Mouse (Mus musculus) midbrain, embryonic 10.5 days (tissue): ENCODE measurements around the gene Tmigd3. TPM values are rescaled to one million over a fixed set of nuclear protein-coding genes. Genes with fewer than 3 reads are reported as not detected.

Experiments used
- DNase-seq: peaks from one replicate; pipeline ENCODE4 v3.0.0-alpha.2; 2017; ENCODE audit warnings: low spot score
- H3K27ac ChIP-seq: fragments of 300-500 bp; sonication (generic); replicated peaks from 2 replicates; pipeline ENCODE4 v1.5.1; 2016; ENCODE audit warnings: mild to moderate bottlenecking
- H3K27me3 ChIP-seq: fragments of 300-500 bp; sonication (generic); 2 replicates; pipeline ENCODE4 v1.6.1; 2016; ENCODE audit warnings: low read depth, mild to moderate bottlenecking; ENCODE audit not compliant: poor library complexity, severe bottlenecking
- H3K36me3 ChIP-seq: fragments of 300-500 bp; sonication (generic); 2 replicates; pipeline ENCODE4 v1.6.1; 2016; ENCODE audit warnings: mild to moderate bottlenecking, moderate library complexity
- H3K4me1 ChIP-seq: fragments of 300-500 bp; sonication (generic); 2 replicates; pipeline ENCODE4 v1.6.1; 2016
- H3K4me3 ChIP-seq: fragments of 300-500 bp; sonication (generic); 2 replicates; pipeline ENCODE4 v1.5.1; 2016; ENCODE audit warnings: mild to moderate bottlenecking, moderate library complexity
- H3K9me3 ChIP-seq: fragments of 300-500 bp; sonication (generic); replicated peaks from 2 replicates; pipeline ENCODE4 v1.6.1; 2016; ENCODE audit warnings: mild to moderate bottlenecking
- WGBS: fragments of 180-500 bp; shearing (Covaris S2); methylation state at CpG from one replicate; pipeline ENCODE4 v1.1.7; 2016; 5-methylcytosine and 5-hydroxymethylcytosine counted together
- polyA plus RNA-seq: library from polyadenylated mRNA; unstranded; fragments of >200 nt; fragmentation: Nextera tagmentation; extraction: Ambion mirVana; gene quantifications from 2 replicates; pipeline ENCODE4 v1.2.1, GENCODE M21; 2016

Gene Tmigd3
- polyA plus RNA-seq, 1 experiment from 2014 or later: not detected

DNA sequence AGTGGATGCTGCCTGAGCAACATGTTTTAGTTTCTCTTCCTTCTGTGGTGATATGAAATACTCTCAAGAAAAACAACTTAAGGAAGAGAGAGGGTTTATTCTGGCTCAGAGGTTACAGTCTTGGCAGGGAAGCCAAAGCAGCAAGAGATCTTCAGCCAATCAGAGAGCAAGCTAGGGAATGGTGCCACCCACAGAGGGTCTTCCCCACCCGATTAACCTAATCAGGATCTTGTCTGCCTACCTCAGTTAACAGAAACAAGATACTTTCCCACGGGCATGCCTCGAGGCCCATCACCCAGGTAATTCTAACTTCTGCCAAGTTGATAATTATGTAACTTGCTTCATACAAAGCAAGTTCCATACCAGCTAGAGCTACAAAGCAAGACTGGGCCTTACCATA lies 9.7 kb downstream of the Tmigd3 start:
- no peaks in the 10 kb centered on the region for H3K27me3 ChIP-seq
- no peak for DNase-seq
- 86% methylated on average over 3 of the region's 3 CpGs for WGBS
- no peaks in the 10 kb centered on the region for H3K36me3 ChIP-seq
- no peaks in the 10 kb centered on the region for H3K4me1 ChIP-seq
- no peaks in the 10 kb centered on the region for H3K9me3 ChIP-seq
- no peak overlapping the region for H3K4me3 ChIP-seq
- H3K27ac ChIP-seq: no peak overlapping the region

DNA sequence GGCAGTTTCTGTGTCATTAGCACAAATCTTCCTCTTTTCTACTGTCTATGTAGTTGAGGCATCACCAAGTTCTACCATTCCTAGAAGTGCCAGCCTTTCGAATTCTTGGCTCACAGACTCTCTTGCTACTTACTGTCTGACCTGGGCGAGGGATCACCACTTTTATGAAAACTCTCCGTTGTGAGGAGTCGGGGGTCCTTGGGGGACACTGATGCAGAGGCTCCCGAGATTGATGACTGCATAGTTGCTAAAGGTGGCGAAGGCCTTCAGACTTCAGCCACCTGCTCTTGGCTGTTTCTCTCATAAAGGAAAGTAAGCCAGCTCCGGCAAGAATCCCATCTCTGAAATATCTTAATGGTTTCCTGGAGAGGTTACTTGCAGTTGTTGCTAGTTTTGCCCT lies 11.4 kb downstream of the Tmigd3 start:
- Histone ChIP-seq H3K9me3 (no peaks in the 10 kb centered on the region), H3K27me3 (no peaks in the 10 kb centered on the region), H3K36me3 (no peaks in the 10 kb centered on the region), H3K4me3 (no peak overlapping the region), H3K4me1 (no peaks in the 10 kb centered on the region), H3K27ac (no peak overlapping the region)
- DNase-seq: no peak
- WGBS: 89% methylated on average over 7 of the region's 7 CpGs

DNA sequence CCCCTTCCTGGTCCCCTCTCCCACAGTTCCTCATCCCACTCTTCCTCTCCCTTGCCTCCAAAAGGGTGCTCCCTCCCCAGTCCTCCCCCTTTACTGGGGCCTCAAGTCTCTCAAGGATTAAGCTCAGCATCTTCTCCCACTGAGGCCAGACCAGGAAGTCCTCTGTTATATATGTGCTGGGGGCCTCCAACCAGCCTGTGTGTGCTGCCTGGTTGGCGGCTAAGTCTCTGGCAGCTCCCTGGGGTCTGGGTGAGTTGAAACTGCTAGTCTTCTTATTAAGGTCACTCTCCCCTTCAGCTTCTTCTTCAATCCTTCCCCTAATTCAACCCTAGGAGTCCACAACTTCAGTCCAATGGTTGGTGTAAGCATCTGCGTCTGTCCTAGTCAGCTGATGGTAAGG lies 12.4 kb downstream of the Tmigd3 start:
- WGBS: 87% methylated on average over 2 of the region's 2 CpGs
- no peak for DNase-seq
- H3K27ac ChIP-seq: no peak overlapping the region
- H3K4me3 ChIP-seq: no peak overlapping the region
- H3K9me3 ChIP-seq: no peaks in the 10 kb centered on the region
- no peaks in the 10 kb centered on the region for H3K27me3 ChIP-seq
- H3K36me3 ChIP-seq: no peaks in the 10 kb centered on the region
- no peaks in the 10 kb centered on the region for H3K4me1 ChIP-seq

DNA sequence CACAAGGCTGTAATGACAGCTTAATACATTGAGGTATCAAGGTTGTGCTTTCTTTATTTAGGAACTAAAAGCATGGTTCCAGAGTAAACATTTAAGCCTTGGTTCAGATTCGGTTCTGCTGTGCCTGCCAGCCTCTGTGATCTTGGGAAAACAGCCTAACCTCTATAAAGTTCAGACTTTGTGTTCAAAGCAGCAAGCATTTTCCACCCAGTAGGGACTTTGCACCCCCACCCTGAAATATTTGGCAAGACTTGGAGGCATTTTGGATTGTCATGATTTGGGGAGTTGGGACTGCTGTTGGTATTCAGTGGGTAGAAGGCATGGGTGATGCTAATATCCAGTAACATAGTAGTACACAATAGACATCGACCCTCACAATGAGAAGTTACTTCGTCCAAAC lies 18.3 kb downstream of the Tmigd3 start:
- no peak for DNase-seq
- H3K27ac ChIP-seq: no peak overlapping the region
- WGBS: 76% methylated on average over 3 of the region's 3 CpGs

DNA sequence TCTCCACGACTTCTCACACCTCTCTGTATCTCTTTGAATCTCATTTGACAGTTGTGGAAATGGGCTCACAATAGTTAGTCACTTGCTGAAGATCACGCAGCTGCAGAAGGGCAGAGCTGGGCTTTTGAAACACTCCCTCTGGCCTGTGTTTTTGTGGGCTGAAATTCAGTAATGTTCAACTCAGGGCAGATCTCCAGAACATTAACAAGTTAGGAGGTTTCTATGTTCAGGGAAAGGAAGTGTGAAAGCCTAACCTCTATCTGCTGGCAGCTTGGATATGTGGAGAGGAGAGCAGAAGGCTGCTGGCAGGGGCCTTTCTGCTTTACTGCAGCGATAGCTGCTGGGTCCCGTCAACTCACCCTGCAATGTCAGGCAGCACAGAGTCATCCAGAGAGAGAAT lies 19.5 kb downstream of the Tmigd3 start:
- Histone ChIP-seq H3K36me3 (no peaks in the 10 kb centered on the region), H3K9me3 (no peaks in the 10 kb centered on the region), H3K4me3 (no peak overlapping the region), H3K27ac (no peak overlapping the region), H3K4me1 (no peaks in the 10 kb centered on the region), H3K27me3 (no peaks in the 10 kb centered on the region)
- DNase-seq: no peak
- 79% methylated on average over 4 of the region's 4 CpGs for WGBS

More for the DNA sequence above, 18.3 kb downstream of the Tmigd3 start:
- Histone ChIP-seq H3K9me3 (no peaks in the 10 kb centered on the region), H3K27me3 (no peaks in the 10 kb centered on the region), H3K4me3 (no peak overlapping the region), H3K36me3 (no peaks in the 10 kb centered on the region), H3K4me1 (no peaks in the 10 kb centered on the region)

DNA sequence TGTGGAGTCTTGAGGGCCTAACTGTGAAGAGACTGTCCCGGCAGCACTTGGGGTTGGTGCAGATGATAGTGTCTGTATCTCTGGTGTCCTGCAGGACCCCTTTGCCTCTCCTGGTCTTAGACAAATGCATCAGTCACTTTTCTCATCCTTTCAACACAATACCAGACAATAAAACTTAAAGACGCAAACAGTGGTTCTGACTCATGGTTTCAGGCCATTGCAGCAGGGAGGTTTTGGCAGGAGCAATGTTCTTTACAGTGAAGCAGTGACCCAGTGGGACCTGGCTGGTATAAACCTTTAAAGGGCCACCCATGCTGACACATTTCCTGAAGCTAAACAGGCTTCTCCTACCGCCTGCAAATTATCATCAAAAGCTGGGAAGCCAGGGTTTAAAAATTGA lies 20.4 kb downstream of the Tmigd3 start:
- Histone ChIP-seq H3K36me3 (no peaks in the 10 kb centered on the region), H3K27ac (no peak overlapping the region), H3K4me3 (no peak overlapping the region), H3K27me3 (no peaks in the 10 kb centered on the region), H3K4me1 (no peaks in the 10 kb centered on the region), H3K9me3 (no peaks in the 10 kb centered on the region)
- DNase-seq: no peak
- WGBS: 87% methylated on average over 3 of the region's 3 CpGs

DNA sequence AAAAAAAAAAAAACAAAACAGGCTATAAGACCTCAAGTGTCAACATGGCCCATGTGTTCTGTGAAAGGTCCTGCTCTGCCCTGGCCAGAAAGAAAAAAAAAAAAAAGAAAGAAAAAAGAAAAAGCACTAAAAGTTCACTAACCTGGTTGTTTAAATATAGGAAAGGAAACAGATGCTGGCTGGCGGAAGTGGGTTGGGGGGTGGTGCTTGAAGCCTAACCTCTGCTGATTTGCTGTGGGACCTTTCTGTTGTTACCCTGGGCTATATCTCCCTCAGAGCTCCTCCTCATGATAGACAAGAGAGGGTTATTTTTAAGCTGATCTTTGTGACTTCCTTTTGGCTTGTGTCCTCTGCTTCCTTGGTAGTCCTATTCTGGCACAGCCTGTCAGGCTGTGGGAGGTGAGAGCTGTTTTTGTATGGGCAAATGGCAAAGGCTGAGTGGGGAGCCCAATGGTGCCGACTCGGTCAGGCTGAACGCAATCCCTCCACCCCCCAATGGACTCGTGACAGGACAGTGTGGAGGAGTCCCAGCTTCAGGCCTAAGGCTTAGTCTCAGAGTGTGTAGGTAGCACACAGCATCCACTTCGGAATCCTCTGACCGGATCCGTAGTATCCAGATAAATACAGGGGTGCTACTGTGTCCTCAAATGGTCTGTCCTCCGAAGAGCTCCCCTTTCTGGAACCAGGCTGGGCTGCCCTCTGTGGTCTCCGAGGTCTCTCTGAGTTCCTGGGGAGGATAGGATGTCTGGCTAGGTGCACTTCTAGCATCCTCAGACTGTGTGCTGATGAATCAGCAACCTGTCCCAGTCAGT lies 21.3 kb downstream of the Tmigd3 start:
- no peaks in the 10 kb centered on the region for H3K27me3 ChIP-seq
- no peak overlapping the region for H3K27ac ChIP-seq
- no peak overlapping the region for H3K4me3 ChIP-seq
- H3K9me3 ChIP-seq: no peaks in the 10 kb centered on the region
- H3K36me3 ChIP-seq: no peaks in the 10 kb centered on the region
- WGBS: 83% methylated on average over 10 of the region's 10 CpGs
- no peak for DNase-seq
- H3K4me1 ChIP-seq: no peaks in the 10 kb centered on the region

DNA sequence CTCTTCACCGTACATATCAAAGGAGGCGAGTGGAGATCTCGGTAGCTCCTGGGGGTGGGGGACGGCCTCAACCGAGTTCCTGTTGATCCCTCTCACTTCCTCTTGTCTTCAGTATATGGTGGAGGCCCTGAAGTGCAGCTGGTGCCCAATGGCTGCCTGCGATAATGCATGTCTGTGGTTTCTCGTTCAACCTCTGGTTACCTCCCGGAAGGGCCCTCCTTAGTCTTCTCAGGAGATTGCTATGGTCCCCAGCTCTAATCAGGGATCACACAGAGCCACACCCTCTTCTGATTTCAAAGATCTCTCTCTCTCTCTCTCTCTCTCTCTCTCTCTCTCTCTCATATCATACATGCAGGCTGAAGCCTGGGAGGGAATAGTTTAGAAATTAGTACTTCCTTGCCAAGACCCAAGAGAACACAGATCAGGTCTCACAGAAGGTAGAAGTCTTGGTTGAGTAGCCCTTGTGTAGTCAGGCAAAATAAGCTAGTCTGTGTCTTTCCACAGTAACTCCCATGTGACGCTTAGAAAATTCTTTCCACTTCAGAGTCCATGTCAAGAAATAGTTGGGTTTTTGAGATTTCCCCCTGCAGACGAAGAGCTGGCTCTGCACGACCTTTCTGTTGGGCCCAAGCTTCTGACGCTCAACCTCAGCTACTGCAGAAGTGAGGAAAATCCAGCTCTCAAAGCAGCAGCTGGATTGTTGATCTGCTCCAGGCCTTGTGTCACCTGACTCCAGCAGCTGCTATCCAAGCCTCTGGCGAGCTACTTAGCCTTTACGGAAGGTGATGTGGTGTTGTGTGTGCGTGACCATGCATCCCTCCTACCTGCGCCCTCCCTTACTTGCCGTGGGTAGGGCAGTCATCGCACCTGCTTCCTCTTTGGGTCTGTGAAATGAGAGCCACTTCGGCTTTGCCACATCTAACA lies 22.1 kb downstream of the Tmigd3 start:
- Histone ChIP-seq H3K27me3 (no peaks in the 10 kb centered on the region), H3K4me3 (no peak overlapping the region), H3K4me1 (no peaks in the 10 kb centered on the region), H3K9me3 (no peaks in the 10 kb centered on the region), H3K36me3 (no peaks in the 10 kb centered on the region), H3K27ac (no peak overlapping the region)
- DNase-seq: no peak
- WGBS: 87% methylated on average over 19 of the region's 19 CpGs

DNA sequence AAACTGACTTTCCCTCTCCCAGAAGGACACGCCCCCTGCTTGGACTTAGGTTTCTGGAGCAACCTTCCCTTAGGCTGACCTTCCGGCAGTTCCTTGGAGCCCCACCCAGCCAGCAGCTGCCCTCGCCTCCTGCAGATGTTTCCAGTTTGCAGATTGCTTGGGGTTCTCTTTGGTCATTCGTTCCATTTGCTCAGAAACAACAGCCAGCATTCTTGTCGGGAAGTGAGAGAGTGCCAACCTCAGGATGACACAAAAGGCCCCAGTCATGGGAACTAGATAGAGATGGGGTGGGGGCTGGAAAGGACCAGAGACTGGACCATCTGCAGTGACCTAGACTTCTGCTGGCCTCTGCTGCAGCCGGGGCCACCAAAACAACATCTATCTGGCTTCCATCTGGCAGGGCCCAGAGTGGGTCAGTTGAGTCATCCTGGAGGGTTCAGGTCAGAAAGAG lies 23.3 kb downstream of the Tmigd3 start:
- Histone ChIP-seq H3K4me3 (no peak overlapping the region), H3K4me1 (no peaks in the 10 kb centered on the region), H3K27me3 (peaks cover 2% of the 10 kb centered on the region; the same call in 1 of the 2 replicates), H3K27ac (0 out of 2 replicates have a peak overlapping the region, but pooled peaks have one; percentile 13), H3K36me3 (no peaks in the 10 kb centered on the region), H3K9me3 (no peaks in the 10 kb centered on the region)
- DNase-seq: no peak
- WGBS: 71% methylated on average over 6 of the region's 6 CpGs

DNA sequence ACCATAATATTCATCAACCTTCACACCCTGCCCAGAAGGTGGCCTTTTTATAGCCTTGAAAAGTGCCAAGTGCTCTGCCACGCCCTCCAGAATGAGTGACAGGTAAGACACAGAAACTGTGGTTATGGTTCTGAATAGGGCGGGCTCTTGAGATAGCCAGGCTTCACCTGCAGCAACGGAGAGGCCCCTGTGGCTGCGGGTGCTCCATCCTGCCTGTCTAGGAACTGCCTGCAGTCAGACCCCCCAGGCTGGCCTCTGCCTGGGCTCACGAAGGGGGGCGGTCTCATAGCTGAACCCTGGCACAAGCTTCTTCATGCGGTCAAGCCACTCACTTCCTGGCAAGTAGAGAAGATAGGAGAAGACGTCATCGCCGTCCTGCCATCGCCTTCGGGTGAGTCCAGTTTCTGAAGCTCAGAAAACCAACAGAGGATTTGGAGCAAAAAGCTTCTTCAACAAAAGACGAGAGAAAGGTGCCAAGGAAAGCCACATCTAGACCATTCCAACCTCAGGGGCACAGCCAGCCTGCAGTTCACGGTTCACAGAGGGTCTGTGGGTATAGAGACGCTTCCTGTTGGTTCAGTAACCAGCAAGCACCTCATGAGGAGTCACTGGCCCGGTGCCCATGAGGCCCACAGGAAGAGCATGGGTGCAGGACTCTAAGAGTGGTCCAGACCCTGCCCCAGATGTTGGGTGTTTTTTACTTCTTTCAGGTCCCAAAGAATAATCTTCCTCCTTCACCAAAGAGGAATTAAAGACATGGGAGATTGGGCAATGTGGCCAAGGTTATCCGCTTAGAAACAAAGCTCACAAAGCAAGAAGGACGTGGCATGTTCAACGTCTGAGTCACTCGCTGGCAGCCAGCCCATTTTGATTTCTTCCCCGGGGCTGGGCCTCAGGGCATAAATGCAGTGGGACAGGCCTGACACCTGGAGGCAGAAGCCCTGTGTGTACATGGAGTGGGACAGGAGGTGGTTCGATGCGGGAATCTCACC lies 24.2 kb downstream of the Tmigd3 start:
- Histone ChIP-seq H3K9me3 (no peaks in the 10 kb centered on the region), H3K36me3 (no peaks in the 10 kb centered on the region), H3K4me3 (no peak overlapping the region), H3K27ac (no peak overlapping the region), H3K27me3 (peaks cover 5% of the 10 kb centered on the region; the same call in 1 of the 2 replicates), H3K4me1 (no peaks in the 10 kb centered on the region)
- WGBS: 90% methylated on average over 23 of the region's 23 CpGs
- DNase-seq: no peak

DNA sequence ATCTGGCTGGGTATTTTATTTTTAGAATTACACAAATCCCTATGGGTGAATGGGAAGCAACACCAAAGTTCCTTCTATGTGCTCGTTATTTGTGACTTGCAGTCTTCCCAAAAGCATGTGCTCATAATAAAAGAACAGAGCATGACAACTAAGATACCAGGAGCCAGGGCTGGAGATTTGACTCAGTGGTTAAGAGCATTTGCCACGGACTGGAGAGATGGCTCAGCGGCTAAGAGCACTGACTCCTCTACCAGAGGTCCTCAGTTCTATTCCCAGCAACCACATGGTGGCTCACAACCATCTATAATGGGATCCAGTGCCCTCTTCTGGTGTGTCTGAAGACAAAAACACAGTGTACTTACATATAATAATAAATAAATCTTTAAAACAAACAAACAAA lies 26.1 kb downstream of the Tmigd3 start:
- Histone ChIP-seq H3K27me3 (peaks cover 5% of the 10 kb centered on the region; the same call in 1 of the 2 replicates), H3K4me3 (no peak overlapping the region), H3K9me3 (no peaks in the 10 kb centered on the region), H3K36me3 (no peaks in the 10 kb centered on the region), H3K4me1 (no peaks in the 10 kb centered on the region), H3K27ac (no peak overlapping the region)
- no peak for DNase-seq
- 87% methylated on average over 3 of the region's 3 CpGs for WGBS

DNA sequence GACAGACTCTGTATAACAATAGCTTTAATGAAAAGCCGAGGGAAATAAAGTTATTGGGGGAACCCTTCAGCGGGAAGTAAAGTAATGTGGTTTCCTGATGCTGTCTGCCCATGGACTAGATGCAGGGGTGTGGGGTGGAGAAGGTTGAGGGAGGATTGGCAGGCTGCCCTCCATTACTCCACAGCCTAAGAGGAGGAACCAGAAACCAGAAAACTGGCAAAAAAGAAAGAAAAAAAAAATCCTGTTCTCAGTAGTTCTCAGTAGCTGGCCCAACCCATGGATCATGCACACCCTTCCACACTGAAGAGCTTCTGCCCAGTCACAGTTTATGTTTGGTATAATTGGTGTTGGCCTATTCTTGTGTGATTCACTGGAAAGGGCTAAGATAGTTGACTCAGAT lies 27.6 kb downstream of the Tmigd3 start:
- no peaks in the 10 kb centered on the region for H3K9me3 ChIP-seq
- no peak for DNase-seq
- 86% methylated on average over 2 of the region's 2 CpGs for WGBS
- no peaks in the 10 kb centered on the region for H3K36me3 ChIP-seq
- H3K27me3 ChIP-seq: peaks cover 5% of the 10 kb centered on the region; the same call in 1 of the 2 replicates
- no peak overlapping the region for H3K27ac ChIP-seq
- H3K4me3 ChIP-seq: no peak overlapping the region
- no peaks in the 10 kb centered on the region for H3K4me1 ChIP-seq
